12 mouse cellular contexts compared by ENCODE assay signal in the genomic region with DNA sequence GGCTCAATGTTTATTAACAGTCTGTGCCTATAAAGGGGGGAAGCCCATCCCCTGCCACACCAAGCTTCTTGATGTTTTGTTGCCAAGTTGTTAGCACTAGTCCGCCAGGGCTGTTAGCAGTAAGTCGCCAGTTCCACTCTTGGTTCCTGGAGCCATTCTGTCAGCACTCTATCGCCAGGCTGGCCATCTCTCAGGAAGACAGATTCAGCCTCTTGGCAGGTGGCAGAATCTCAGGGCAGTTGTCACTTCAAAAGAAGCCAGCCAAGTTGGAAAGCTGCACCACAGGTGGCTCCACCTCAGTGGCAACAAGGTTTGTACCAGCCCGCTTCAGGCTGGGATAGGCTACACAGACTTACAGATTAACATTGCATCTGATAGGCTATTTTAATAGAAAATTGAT.
"Had no signal": no experiment of that assay in that cellular context is flagged by ENCODE, and none has a peak within 500 bp of the region (broad histone marks: within the 10 kb centered on the region; RNA-seq: fewer than 3 reads in every experiment).

No protein-coding gene starts in this region.

- DNase-seq: lung, embryonic 14.5 days; lung, postnatal 10 days; lung, postnatal 4 days; midbrain, embryonic 14.5 days; retina, postnatal 1 day; right cerebral cortex, adult 18-20 months; right cerebral cortex, postnatal 25 days; right cerebral cortex, postnatal 4 days; spleen, adult 18-20 months; thymus, adult 18-20 months; thymus, postnatal 14 days; thymus, postnatal 36 days had no signal
